In the genomic region with DNA sequence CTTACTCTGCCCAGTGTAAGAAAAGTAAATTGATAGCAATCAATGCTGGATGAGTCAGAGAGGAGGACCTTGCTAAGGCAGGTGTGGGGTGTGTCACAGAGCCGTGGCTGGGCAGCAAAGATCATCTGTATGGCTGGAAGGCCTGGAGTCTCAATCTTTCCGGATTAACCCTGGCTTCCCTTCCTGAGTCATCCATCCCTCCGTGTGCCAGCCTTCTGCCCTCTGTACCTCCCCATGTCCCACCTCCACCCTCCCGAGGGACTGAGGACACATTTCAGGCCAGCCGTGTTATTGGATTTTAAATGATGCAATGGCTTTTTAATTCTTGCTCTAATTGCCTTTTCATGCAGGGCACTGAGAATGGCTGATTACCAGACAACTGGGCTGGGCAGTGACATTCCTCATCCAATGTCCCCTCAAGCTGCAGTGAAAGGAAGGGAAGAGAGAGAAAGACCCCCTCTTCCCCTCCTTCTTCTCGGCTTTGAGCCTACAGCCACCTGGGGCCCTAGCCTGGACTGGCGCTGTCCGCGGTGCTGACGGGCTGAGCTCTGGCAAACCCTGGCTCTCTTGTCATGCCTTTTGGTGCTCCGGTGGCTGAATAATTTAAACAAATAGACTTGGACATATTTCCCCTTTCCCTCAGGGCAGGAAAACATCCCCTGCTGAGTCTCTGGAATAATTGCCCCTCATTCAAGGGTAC, we compare ENCODE assay signal across 10 mouse cellular contexts. TPM values are rescaled to one million over a fixed set of nuclear protein-coding genes. Genes with fewer than 3 reads are reported as not detected.
A peak's percentile ranks its signal among the peaks of the same experiment; 100 is the strongest.
DNase-seq lines count a peak whose midpoint lies in the region; ATAC-seq lines count a peak whose summit lies in the region.
"Had no signal": no experiment of that assay in that cellular context is flagged by ENCODE, and none has a peak within 500 bp of the region (broad histone marks: within the 10 kb centered on the region; RNA-seq: fewer than 3 reads in every experiment).

No protein-coding gene starts in this region.

- H3K36me3 ChIP-seq in forebrain, embryonic 13.5 days (ENCODE audit: poor library complexity, severe bottlenecking), result no peaks in the 10 kb centered on the region
- no peaks in the 10 kb centered on the region for H3K36me3 ChIP-seq in midbrain, embryonic 16.5 days (ENCODE audit: control insufficient read depth, insufficient read depth, low read length)
- H3K36me3 ChIP-seq: embryonic facial prominence, embryonic 13.5 days; liver, embryonic 13.5 days had no signal

- H3K9ac ChIP-seq in forebrain, embryonic 13.5 days, result no peak overlapping the region
- 0 out of 2 replicates have a peak overlapping the region, but pooled peaks have one; percentile 8 for H3K9ac ChIP-seq in midbrain, embryonic 16.5 days (ENCODE audit: low read depth, low read length)
- H3K9ac ChIP-seq: embryonic facial prominence, embryonic 13.5 days; liver, embryonic 13.5 days had no signal

- H3K27ac ChIP-seq in forebrain, embryonic 13.5 days, result peak overlapping the region; percentile 1; the same call in 1 of the 2 replicates
- no peak overlapping the region; the same call in 1 of the 2 replicates for H3K27ac ChIP-seq in midbrain, embryonic 16.5 days (ENCODE audit: low read length)
- H3K27ac ChIP-seq: embryonic facial prominence, embryonic 13.5 days; liver, embryonic 13.5 days had no signal

- 14% methylated on average over 11 of the region's 11 CpGs for WGBS in forebrain, embryonic 13.5 days
- 9% methylated on average over 11 of the region's 11 CpGs for WGBS in midbrain, embryonic 16.5 days

- peak; percentile 97 for DNase-seq in left cerebral cortex, postnatal 4 days
- DNase-seq in left cerebral cortex, postnatal 36 days (ENCODE audit: low spot score in 2 of 2), result no peak
- DNase-seq in adipocyte (ENCODE audit: low spot score), result peak; percentile 58
- DNase-seq in kidney, postnatal 14 days, result peak; percentile 86
- peak; percentile 86 for DNase-seq in urinary bladder, postnatal 25 days (ENCODE audit: low spot score)
- DNase-seq in frontal cortex, postnatal 10 days (ENCODE audit: low spot score in 2 of 2), result no peak
- DNase-seq: liver, embryonic 13.5 days had no signal

- no peak overlapping the region for H3K4me2 ChIP-seq in forebrain, embryonic 13.5 days
- no peak overlapping the region for H3K4me2 ChIP-seq in midbrain, embryonic 16.5 days (ENCODE audit: low read length)
- H3K4me2 ChIP-seq: embryonic facial prominence, embryonic 13.5 days; liver, embryonic 13.5 days had no signal

- peaks cover 15% of the 10 kb centered on the region for H3K27me3 ChIP-seq in forebrain, embryonic 13.5 days
- H3K27me3 ChIP-seq in midbrain, embryonic 16.5 days (ENCODE audit: control insufficient read depth, insufficient read depth, low read depth, low read length), result no peaks in the 10 kb centered on the region
- H3K27me3 ChIP-seq: liver, embryonic 13.5 days had no signal

- H3K4me3 ChIP-seq in forebrain, embryonic 13.5 days, result no peak overlapping the region
- H3K4me3 ChIP-seq in midbrain, embryonic 16.5 days (ENCODE audit: low read depth, low read length), result no peak overlapping the region
- H3K4me3 ChIP-seq: embryonic facial prominence, embryonic 13.5 days; liver, embryonic 13.5 days had no signal

- intact Hi-C loops in left cerebral cortex, postnatal 4 days (cut with DNase I), result no loop called here
- intact Hi-C loops in left cerebral cortex, postnatal 36 days (cut with DNase I), result no loop called here

- H3K9me3 ChIP-seq in forebrain, embryonic 13.5 days (replicated peaks), result no peaks in the 10 kb centered on the region
- no peaks in the 10 kb centered on the region for H3K9me3 ChIP-seq in midbrain, embryonic 16.5 days (replicated peaks; ENCODE audit: control insufficient read depth, low read length, poor library complexity, severe bottlenecking)
- H3K9me3 ChIP-seq: embryonic facial prominence, embryonic 13.5 days; liver, embryonic 13.5 days had no signal

- peaks cover 59% of the 10 kb centered on the region for H3K4me1 ChIP-seq in forebrain, embryonic 13.5 days
- peaks cover 38% of the 10 kb centered on the region for H3K4me1 ChIP-seq in midbrain, embryonic 16.5 days (ENCODE audit: control insufficient read depth, insufficient read depth, low read length)
- H3K4me1 ChIP-seq: liver, embryonic 13.5 days had no signal

- ATAC-seq in forebrain, embryonic 13.5 days, result no peak
- ATAC-seq in midbrain, embryonic 16.5 days, result 0 out of 2 replicates have a peak, but pooled peaks have one; percentile 49

RNA-seq across cellular contexts. Expression of a gene that starts 24.1 kb away (rescaled TPM):
- 10 to 100 TPM; 64.7 to 67.8 TPM for total RNA-seq in left cerebral cortex, postnatal 4 days (2021)
- 10 to 100 TPM; 41.6 to 44.2 TPM for total RNA-seq in left cerebral cortex, postnatal 36 days (2021)
- polyA plus RNA-seq in forebrain, embryonic 13.5 days (2015; fragmentation: Nextera tagmentation; extraction: Ambion mirVana), result 14.6 and 16.4 TPM in 2 replicates
- 20.8 and 22.8 TPM in 2 replicates for polyA plus RNA-seq in midbrain, embryonic 16.5 days (2015; fragmentation: Nextera tagmentation; extraction: Ambion mirVana)

Comparison
In these comparisons a context has a peak if more than half of its experiments do, and no peak if none do; other contexts are left out.
1. DNase-seq: peak in left cerebral cortex, postnatal 4 days (single experiment), adipocyte (single experiment), kidney, postnatal 14 days (single experiment) and urinary bladder, postnatal 25 days (single experiment); none in left cerebral cortex, postnatal 36 days (0 of 2) and frontal cortex, postnatal 10 days (0 of 2).